Mouse (Mus musculus) megakaryocyte-erythroid progenitor cell, adult 5-6 weeks (primary cell): Measurements from ENCODE around the gene Sfmbt1. TPM values are rescaled to one million over a fixed set of nuclear protein-coding genes. Genes with fewer than 3 reads are reported as not detected.
A peak's percentile ranks its signal among the peaks of the same experiment; 100 is the strongest.

Experiments
- ATAC-seq: replicated peaks from 2 replicates; pipeline ENCODE4 v1.8.0; 2016; ENCODE audit warnings: mild to moderate bottlenecking, inconsistent platforms; ENCODE audit not compliant: severe bottlenecking, poor library complexity, low FRiP score, low TSS enrichment
- total RNA-seq, 2 experiments: library from RNA; stranded (forward) in 1 of 2; stranded (reverse) in 1 of 2; fragments of 200-1000, 215-1000 nt in 1 of 2; fragments of >200 nt in 1 of 2; fragmentation: Nextera tagmentation in 1 of 2; gene quantifications; 2 replicates each; pipeline ENCODE4 v1.2.3; 2014 to 2017

Gene Sfmbt1
- 22.3 and 26.3 TPM in 2 replicates for total RNA-seq (2014; fragmentation: Nextera tagmentation)
- 12.7 and 13.7 TPM in 2 replicates for total RNA-seq (2017)

GRCm38 (mm10) chr14:30714799-30715617, at the start of gene Sfmbt1:
Gene Sfmbt1 (plus strand): TSS chr14:30714849.
- ATAC-seq, result peak; percentile 56

DNA sequence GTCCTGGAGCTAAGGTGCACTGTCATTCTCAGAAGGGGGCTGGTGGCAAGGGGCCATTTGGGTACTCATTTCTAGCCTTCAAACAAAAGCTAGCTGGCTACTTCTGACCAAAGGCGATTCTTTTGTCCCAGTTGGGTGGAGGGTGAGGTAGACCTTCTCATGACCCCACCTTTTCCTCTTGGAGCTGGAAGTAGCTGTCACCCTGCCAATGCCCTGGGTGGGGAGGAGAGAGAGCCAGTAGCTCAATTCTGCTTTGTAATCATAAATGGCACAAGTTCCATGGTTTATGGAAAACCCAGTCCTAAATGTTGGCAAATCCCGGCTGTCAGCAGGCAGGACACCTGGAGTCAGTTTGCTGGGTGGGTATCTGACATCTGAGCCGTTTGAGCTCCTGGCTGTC, 48.6 kb upstream of the Sfmbt1 start:
- ATAC-seq, result no peak

DNA sequence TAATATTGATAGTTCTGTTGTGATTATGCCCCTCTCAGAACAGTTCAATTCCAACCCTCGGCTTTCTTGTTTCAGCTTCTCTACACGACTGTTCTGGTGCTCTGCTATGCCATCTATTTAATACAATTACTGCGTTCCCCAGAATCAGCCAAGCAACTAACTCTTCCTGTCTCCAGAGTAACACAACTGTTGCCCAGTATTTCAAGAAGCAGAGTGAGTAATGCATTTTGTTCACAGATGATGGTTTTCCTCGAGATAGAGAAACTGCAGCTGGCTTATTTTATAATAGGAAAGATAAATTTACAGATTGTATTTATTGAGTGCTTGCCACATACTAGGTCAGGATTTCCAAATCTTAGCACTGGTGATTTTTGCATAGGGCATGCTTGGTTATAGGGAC, 48.0 kb upstream of the Sfmbt1 start:
- ATAC-seq, result no peak

GRCm38 (mm10) chr14:30670161-30670560, 44.5 kb upstream of the Sfmbt1 start:
- ATAC-seq, result no peak

DNA sequence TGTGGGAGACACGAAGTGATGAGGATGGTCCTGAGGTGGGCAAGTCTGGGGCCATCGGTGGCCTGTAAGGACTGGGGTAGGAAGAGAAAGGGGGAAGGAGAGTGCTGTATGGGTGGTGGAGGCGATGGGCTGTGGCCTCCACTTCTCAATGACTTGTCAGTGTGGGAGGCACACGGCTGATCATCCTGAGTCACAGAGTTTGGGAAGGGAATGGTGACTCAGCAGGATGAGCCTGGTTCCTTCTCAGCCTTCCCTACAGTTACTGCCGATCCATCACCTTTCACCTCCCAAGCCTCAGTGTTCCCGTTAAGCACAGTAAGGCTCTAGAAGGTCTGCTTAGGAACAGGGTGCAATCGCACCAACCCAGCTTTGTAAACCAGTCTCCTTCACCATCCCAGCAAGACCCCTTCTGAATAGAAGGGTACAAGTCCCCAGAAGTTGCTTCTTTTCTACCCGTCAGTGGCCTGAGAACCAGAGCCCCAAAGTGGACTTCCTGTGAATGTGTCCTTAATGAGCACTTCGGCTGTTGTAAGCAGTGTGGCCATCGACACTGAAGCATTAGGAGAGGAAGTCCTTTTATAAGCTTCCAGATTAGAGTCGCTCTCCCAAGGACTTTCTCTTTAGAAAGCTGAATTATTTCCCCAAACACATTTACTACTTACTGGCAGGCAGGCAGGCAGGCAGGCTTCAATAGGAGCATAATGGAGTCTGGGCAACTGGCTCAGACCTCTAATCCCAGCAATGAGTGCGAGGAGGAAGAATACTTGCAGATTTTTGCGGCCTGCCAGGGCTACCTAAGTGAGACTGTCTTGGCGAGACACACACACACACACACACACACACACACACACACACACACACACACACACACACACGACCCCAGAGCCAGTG, 43.3 kb upstream of the Sfmbt1 start:
- ATAC-seq, result no peak

GRCm38 (mm10) chr14:30671986-30672312, 42.7 kb upstream of the Sfmbt1 start:
- ATAC-seq, result peak; percentile 77

GRCm38 (mm10) chr14:30674947-30675346, 39.7 kb upstream of the Sfmbt1 start:
- peak; percentile 96 for ATAC-seq

- ATAC-seq, result no peak
These were observed 32.5 kb upstream of the Sfmbt1 start for GRCm38 (mm10) chr14:30682131-30682530.

GRCm38 (mm10) chr14:30690685-30691084, 24.0 kb upstream of the Sfmbt1 start:
- ATAC-seq, result no peak

DNA sequence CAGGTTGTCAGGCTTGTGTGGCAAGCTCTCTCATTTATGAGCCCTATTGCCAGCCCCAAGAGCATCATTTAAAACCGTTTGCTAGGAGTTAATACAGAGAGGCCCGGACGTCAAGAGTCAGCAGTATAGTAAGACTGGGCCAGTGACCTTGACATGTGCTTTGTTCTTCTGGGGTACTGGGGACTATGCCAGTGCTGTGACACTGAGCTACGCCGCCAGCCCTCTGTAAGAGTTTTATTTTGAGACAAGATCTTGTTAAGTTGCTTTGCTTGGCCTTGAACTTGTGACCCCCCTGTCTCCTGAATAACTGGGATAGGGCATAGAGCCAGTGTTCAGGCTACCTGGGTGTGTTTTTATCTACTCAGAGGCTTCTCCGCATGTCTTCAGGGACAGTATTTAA, 22.2 kb upstream of the Sfmbt1 start:
- no peak for ATAC-seq

GRCm38 (mm10) chr14:30694786-30695185, 19.9 kb upstream of the Sfmbt1 start:
- no peak for ATAC-seq

DNA sequence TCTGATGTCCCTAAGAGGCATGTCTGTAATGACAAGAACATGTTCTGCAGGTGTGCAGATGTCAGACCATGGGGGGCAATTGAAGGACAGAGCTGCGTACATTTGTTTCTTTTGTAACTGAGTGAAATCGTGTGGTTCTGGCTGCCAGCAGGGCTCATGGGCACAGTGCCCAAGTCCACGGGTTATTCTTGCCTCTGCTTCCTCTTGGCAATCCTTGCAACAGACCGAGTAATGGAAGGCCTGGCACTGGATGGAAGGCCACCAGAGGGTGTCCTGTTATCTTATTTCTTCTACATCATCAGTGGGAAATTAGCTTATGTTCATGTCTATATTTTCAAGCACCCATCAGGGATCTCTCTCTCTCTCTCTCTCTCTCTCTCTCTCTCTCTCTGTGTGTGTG, 19.0 kb upstream of the Sfmbt1 start:
- peak; percentile 45 for ATAC-seq

DNA sequence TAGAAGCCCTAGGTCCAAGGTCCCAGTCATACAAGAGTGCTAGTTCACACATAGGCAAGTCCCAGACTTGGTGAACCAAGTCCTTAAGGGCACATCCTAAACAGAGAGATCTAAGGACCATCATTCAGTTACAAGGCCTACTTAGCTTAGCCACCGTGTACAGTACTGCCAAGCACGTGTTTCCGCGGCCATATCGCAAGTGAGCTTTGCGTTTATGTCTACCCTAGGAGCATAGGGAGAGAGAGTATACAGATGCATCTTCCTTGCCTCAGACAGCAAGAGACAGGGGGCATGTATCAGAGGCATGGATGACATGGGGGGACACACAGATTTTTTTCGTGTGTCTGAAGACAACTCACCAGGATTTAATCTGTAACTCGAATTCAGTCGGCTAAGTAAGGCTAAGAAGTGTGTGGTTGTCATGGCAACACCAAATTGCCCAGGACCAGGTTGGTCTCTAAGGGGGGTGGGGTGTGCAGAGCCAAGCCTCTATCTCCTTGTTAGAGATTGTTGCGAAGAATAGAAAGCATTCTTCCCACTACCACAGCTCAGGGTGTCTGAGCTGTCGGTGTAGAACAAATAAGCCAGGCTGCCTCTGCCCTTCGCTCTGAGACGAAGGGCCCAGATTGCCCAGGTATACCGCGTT, 17.1 kb upstream of the Sfmbt1 start:
- no peak for ATAC-seq

DNA sequence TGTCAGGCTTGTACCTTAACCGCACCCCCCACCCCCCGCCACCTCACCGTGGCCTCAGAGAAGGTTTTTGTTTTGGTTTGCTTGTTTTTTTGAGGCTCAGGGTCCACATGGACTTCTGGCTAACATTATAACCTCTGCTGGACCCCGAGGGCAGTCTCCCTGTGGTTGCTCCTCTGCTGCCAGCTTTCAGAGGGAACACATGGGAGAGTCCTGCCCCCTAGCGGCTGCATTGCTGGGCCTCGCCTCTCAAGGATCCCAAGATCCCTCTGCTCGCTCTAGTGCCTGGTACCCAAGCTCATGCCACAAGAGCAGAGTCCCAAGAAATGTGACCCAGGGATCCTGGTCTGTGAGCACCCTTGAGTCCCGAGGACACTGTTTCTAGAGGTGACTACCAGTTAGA, 15.0 kb upstream of the Sfmbt1 start:
- peak; percentile 64; the same call in 1 of the 2 replicates for ATAC-seq

DNA sequence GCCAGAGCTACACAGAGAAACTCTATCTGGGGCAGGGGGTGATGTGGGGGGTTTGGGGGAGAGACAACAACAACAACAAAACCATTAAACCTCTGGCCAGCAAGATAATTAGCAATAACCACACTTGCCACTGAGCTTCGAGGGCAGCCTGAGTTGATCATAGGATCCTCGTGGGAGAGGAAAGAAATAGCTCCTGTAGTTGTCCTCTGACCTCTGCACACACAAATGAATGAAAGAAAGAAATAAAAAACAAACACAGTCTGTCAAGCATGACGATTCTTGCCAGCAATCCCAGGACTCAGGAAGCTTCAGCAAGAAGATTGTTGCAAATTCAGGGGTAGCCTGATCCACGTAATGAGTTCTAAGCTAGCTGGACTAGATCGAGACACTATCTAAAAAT, 12.1 kb upstream of the Sfmbt1 start:
- ATAC-seq, result no peak

GRCm38 (mm10) chr14:30703079-30703478, 11.6 kb upstream of the Sfmbt1 start:
- ATAC-seq, result no peak

- 0 out of 2 replicates have a peak, but pooled peaks have one; percentile 18 for ATAC-seq
These were observed 10.4 kb upstream of the Sfmbt1 start for GRCm38 (mm10) chr14:30704098-30704855.

GRCm38 (mm10) chr14:30711892-30712291, 2.8 kb upstream of the Sfmbt1 start:
- ATAC-seq, result no peak

- ATAC-seq, result no peak
These were observed 880 bp upstream of the Sfmbt1 start for GRCm38 (mm10) chr14:30713769-30714168.
